Mouse (Mus musculus): ENCODE measurements at regions not wholly inside any gene's neighbourhood (a gene's known extent, or its start where the extent isn't known, plus 50 kb on each side); places are given as distances from the start of the nearest gene placed in this dataset.

- DNase-seq: no peak
These were observed 173.5 kb upstream of the Stt3b start for GRCm38 (mm10) chr9:115483721-115484120.

- no peak for DNase-seq
These were observed 174.2 kb upstream of the Stt3b start for GRCm38 (mm10) chr9:115484408-115484807.

- no peak for DNase-seq
These were observed 175.0 kb upstream of the Stt3b start for GRCm38 (mm10) chr9:115485219-115485618.

- no peak for DNase-seq
These were observed 177.0 kb upstream of the Stt3b start for GRCm38 (mm10) chr9:115487175-115487760.

GRCm38 (mm10) chr9:115488913-115489809 lies 178.9 kb upstream of the Stt3b start:
- no peak for DNase-seq

- no peak for DNase-seq
These were observed 182.4 kb upstream of the Stt3b start for GRCm38 (mm10) chr9:115492431-115493171.

GRCm38 (mm10) chr9:115493765-115494164 lies 183.5 kb upstream of the Stt3b start:
- no peak for DNase-seq

- no peak for DNase-seq
These were observed 189.3 kb upstream of the Stt3b start for GRCm38 (mm10) chr9:115499536-115499935.

GRCm38 (mm10) chr9:115504789-115505188 lies 194.6 kb upstream of the Stt3b start:
- DNase-seq: no peak

GRCm38 (mm10) chr9:115507131-115507689 lies 197.0 kb upstream of the Stt3b start:
- DNase-seq: no peak

GRCm38 (mm10) chr9:115512835-115513629 lies 202.8 kb upstream of the Stt3b start:
- DNase-seq: no peak

- no peak for DNase-seq
These were observed 207.7 kb upstream of the Stt3b start for GRCm38 (mm10) chr9:115517903-115518302.

GRCm38 (mm10) chr9:115524161-115524560 lies 213.9 kb upstream of the Stt3b start:
- no peak for DNase-seq

GRCm38 (mm10) chr9:115524591-115524990 lies 214.4 kb upstream of the Stt3b start:
- no peak for DNase-seq

- no peak for DNase-seq
These were observed 216.1 kb upstream of the Stt3b start for GRCm38 (mm10) chr9:115526322-115526721.

GRCm38 (mm10) chr9:115526981-115527380 lies 216.8 kb upstream of the Stt3b start:
- no peak for DNase-seq

- DNase-seq: no peak
These were observed 224.0 kb upstream of the Stt3b start for GRCm38 (mm10) chr9:115534198-115534597.

- DNase-seq: no peak
These were observed 233.4 kb upstream of the Stt3b start for GRCm38 (mm10) chr9:115543665-115544064.

- DNase-seq: no peak
These were observed 235.0 kb upstream of the Stt3b start for GRCm38 (mm10) chr9:115545178-115545577.

GRCm38 (mm10) chr9:115545792-115546191 lies 235.6 kb upstream of the Stt3b start:
- DNase-seq: no peak

- peak; percentile 13 for DNase-seq
These were observed 237.6 kb upstream of the Stt3b start for GRCm38 (mm10) chr9:115547625-115548325.

Data from kidney, adult 9 months (tissue).